Comparison of ENCODE assay signal across 13 mouse cellular contexts in genomic region chr13:29756052-29756451, GRCm38 (mm10).
DNase-seq lines count a peak whose midpoint lies in the region; ATAC-seq and TF ChIP-seq lines count a peak whose summit lies in the region.
"Had no signal": no experiment of that assay in that cellular context is flagged by ENCODE, and none has a peak within 500 bp of the region (broad histone marks: within the 10 kb centered on the region; RNA-seq: fewer than 3 reads in every experiment).

No protein-coding gene starts in this region.

- H3K27me3 ChIP-seq in heart, embryonic 14.5 days (ENCODE audit: control insufficient read depth, insufficient read depth, low read length) = no peaks in the 10 kb centered on the region
- no peaks in the 10 kb centered on the region for H3K27me3 ChIP-seq in G1E (ENCODE audit: insufficient read depth, low read length)
- H3K27me3 ChIP-seq: lung, embryonic 15.5 days had no signal

- H3K9me3 ChIP-seq in heart, embryonic 14.5 days (ENCODE audit: control insufficient read depth, low read length) = no peaks in the 10 kb centered on the region
- no peaks in the 10 kb centered on the region for H3K9me3 ChIP-seq in G1E (replicated peaks)
- H3K9me3 ChIP-seq: lung, embryonic 15.5 days had no signal

- peak overlapping the region; percentile 1; the same call in 1 of the 2 replicates for H3K4me2 ChIP-seq in heart, embryonic 14.5 days (ENCODE audit: low read length)
- H3K4me2 ChIP-seq: hindbrain, embryonic 14.5 days; lung, embryonic 15.5 days had no signal

- WGBS in heart, embryonic 14.5 days = 25% methylated on average over 3 of the region's 3 CpGs

- H3K4me1 ChIP-seq in heart, embryonic 14.5 days (ENCODE audit: control insufficient read depth in 2 of 2, insufficient read depth in 2 of 2, low read length in 2 of 2) = peaks cover 2 to 16% of the 10 kb centered on the region in 2 experiments; a peak in 3 of 4 replicates
- peaks cover 46% of the 10 kb centered on the region for H3K4me1 ChIP-seq in G1E (ENCODE audit: insufficient read depth, low read depth, low read length)

- ATAC-seq in heart, embryonic 14.5 days (ENCODE audit: insufficient number of reproducible peaks, insufficient read depth, low FRiP score, low read depth) = no peak
- ATAC-seq in G1E (ENCODE audit: extremely low read depth, insufficient number of reproducible peaks, low FRiP score, poor library complexity, severe bottlenecking) = peak; percentile 94
- ATAC-seq in granulocyte monocyte progenitor cell, adult 5-6 weeks (replicated peaks; ENCODE audit: poor library complexity, severe bottlenecking) = peak; percentile 75
- ATAC-seq: forebrain, postnatal 0 days had no signal

- H3K27ac ChIP-seq in heart, embryonic 14.5 days (replicated peaks in 1 of 2; ENCODE audit: control insufficient read depth in 1 of 2, insufficient read depth in 1 of 2, low read depth in 2 of 2, low read length in 2 of 2) = no peak overlapping the region
- H3K27ac ChIP-seq: hindbrain, embryonic 14.5 days; left cerebral cortex, adult 2 months; lung, embryonic 15.5 days had no signal

- intact Hi-C loops in left cerebral cortex, postnatal 4 days (cut with DNase I) = no loop called here

- peaks cover 3% of the 10 kb centered on the region; the same call in 1 of the 2 replicates for H3K36me3 ChIP-seq in heart, embryonic 14.5 days (ENCODE audit: control insufficient read depth, insufficient read depth, low read length)
- H3K36me3 ChIP-seq in G1E (replicated peaks) = peaks cover 29% of the 10 kb centered on the region
- H3K36me3 ChIP-seq: lung, embryonic 15.5 days had no signal

- H3K9ac ChIP-seq in heart, embryonic 14.5 days (ENCODE audit: low read length) = no peak overlapping the region
- H3K9ac ChIP-seq: forebrain, postnatal 0 days; hindbrain, embryonic 14.5 days; lung, embryonic 15.5 days had no signal

- H3K4me3 ChIP-seq in heart, embryonic 14.5 days (ENCODE audit: control insufficient read depth in 1 of 2, insufficient read depth in 1 of 2, low read depth in 1 of 2, low read length in 2 of 2) = no peak overlapping the region
- peak overlapping the region; percentile 60; the same call in 1 of the 2 replicates for H3K4me3 ChIP-seq in G1E (ENCODE audit: low read depth, low read length)
- H3K4me3 ChIP-seq: left cerebral cortex, adult 2 months; lung, embryonic 15.5 days had no signal

- no peak for DNase-seq in heart, postnatal 4 days
- peak; percentile 58 for DNase-seq in G1E (ENCODE audit: low spot score)
- peak; percentile 10 for DNase-seq in naive thymus-derived CD4-positive, alpha-beta T cell, adult 2 months (ENCODE audit: low read depth)
- no peak for DNase-seq in left cerebral cortex, postnatal 4 days
- no peak for DNase-seq in lung, postnatal 36 days
- no peak for DNase-seq in lung, postnatal 4 days
- DNase-seq: forebrain, postnatal 0 days; kidney, postnatal 14 days had no signal

- TF ChIP-seq CTCF in G1E (IDR thresholded peaks at IDR 0.05; ENCODE audit: low read depth, low read length) = no peak

Comparison
In these comparisons a context has a peak if more than half of its experiments do, and no peak if none do; other contexts are left out.
1. DNase-seq: peak in G1E (single experiment) and naive thymus-derived CD4-positive, alpha-beta T cell, adult 2 months (single experiment); none in heart, postnatal 4 days (single experiment), left cerebral cortex, postnatal 4 days (single experiment), lung, postnatal 36 days (single experiment) and lung, postnatal 4 days (0 of 2).